Mouse (Mus musculus) E14TG2a.4 (cell line): Measurements from ENCODE around the gene Cfap161.

Experiments used
- CTCF ChIP-seq: conservative IDR thresholded peaks from 2 replicates; pipeline ENCODE4 v1.5.1; 2014; ENCODE audit warnings: low read length
- POU5F1 ChIP-seq: IDR thresholded peaks from 2 replicates; pipeline ENCODE4 v1.6.1; 2014; ENCODE audit warnings: low read length, borderline replicate concordance

- TF ChIP-seq CTCF (no peak), POU5F1 (no peak)
These were observed 18.8 kb upstream of the Cfap161 start for GRCm38 (mm10) chr7:83813465-83813864.
